Mouse (Mus musculus): ENCODE measurements around the gene Zbtb1. TPM values are rescaled to one million over a fixed set of nuclear protein-coding genes. Genes with fewer than 3 reads are reported as not detected.

Zbtb1 gene
- polyA plus RNA-seq, 1 experiment from 2014 or later: 15.5 TPM

Other genes with a start within 250 kb of the Zbtb1 start
- gene Esr2, start 193.0 kb upstream of the Zbtb1 start, polyA plus RNA-seq (2015; fragmentation: Nextera tagmentation; extraction: Ambion mirVana): 0.05 TPM in 1 of 2 replicates, not detected in the other
- gene Tex21, start 123.5 kb upstream of the Zbtb1 start, polyA plus RNA-seq (2015; fragmentation: Nextera tagmentation; extraction: Ambion mirVana): 0.06 TPM in 1 of 2 replicates, not detected in the other
- gene Mthfd1, start 115.0 kb upstream of the Zbtb1 start, polyA plus RNA-seq (2015; fragmentation: Nextera tagmentation; extraction: Ambion mirVana): 57.6 and 65.8 TPM in 2 replicates
- 0.21 and 0.38 TPM in 2 replicates for gene Akap5, start 45.4 kb upstream of the Zbtb1 start, polyA plus RNA-seq (2015; fragmentation: Nextera tagmentation; extraction: Ambion mirVana)
- 27.0 and 28.8 TPM in 2 replicates for gene Zbtb25, start 664 bp upstream of the Zbtb1 start, polyA plus RNA-seq (2015; fragmentation: Nextera tagmentation; extraction: Ambion mirVana)
- gene Hspa2, start 33.9 kb downstream of the Zbtb1 start, polyA plus RNA-seq (2015; fragmentation: Nextera tagmentation; extraction: Ambion mirVana): 3.5 and 4.2 TPM in 2 replicates
- 0.26 and 0.32 TPM in 2 replicates for gene Ppp1r36, start 47.3 kb downstream of the Zbtb1 start, polyA plus RNA-seq (2015; fragmentation: Nextera tagmentation; extraction: Ambion mirVana)
- 3.3 and 4.7 TPM in 2 replicates for gene Plekhg3, start 160.6 kb downstream of the Zbtb1 start, polyA plus RNA-seq (2015; fragmentation: Nextera tagmentation; extraction: Ambion mirVana)

All from thymus, postnatal 0 days (tissue).